Mouse (Mus musculus) macrophage (primary cell): ENCODE measurements around the gene Cd151. TPM values are rescaled to one million over a fixed set of nuclear protein-coding genes. Genes with fewer than 3 reads are reported as not detected.
A peak's percentile ranks its signal among the peaks of the same experiment; 100 is the strongest.

Experiments used
- H3K27ac ChIP-seq: fragments of 350-480 bp; formaldehyde crosslinking; 2 replicates; pipeline ENCODE4 v1.9.0; 2021
- H3K36me3 ChIP-seq: fragments of 350-480 bp; formaldehyde crosslinking; 2 replicates; pipeline ENCODE4 v1.9.0; 2021; ENCODE audit errors: inconsistent target
- H3K4me3 ChIP-seq: fragments of 350-480 bp; formaldehyde crosslinking; 2 replicates; pipeline ENCODE4 v1.9.0; 2021; ENCODE audit errors: inconsistent target
- H3K79me2 ChIP-seq: fragments of 350-480 bp; formaldehyde crosslinking; 2 replicates; pipeline ENCODE4 v1.9.0; 2021; ENCODE audit errors: inconsistent target
- WGBS: methylation state at CpG from one replicate; pipeline ENCODE4 v1.1.7; 2026; ENCODE audit warnings: inconsistent platforms; ENCODE audit not compliant: missing documents; 5-methylcytosine and 5-hydroxymethylcytosine counted together
- polyA plus RNA-seq: library from polyadenylated mRNA; stranded (reverse); fragments of 250-400 nt; gene quantifications from 3 replicates; pipeline ENCODE4 v1.2.4, GENCODE M21; 2018; ENCODE audit warnings: inconsistent platforms

The Cd151 gene
- polyA plus RNA-seq, 1 experiment from 2014 or later, result 60.3 TPM

GRCm38 (mm10) chr7:141469352-141469751 lies 2.2 kb downstream of the Cd151 start:
- peak overlapping the region; percentile 92 for H3K4me3 ChIP-seq
- 97% methylated on average over 6 of the region's 6 CpGs for WGBS
- peak overlapping the region; percentile 82 for H3K27ac ChIP-seq

GRCm38 (mm10) chr7:141469901-141470636 lies 2.9 kb downstream of the Cd151 start:
- no peak overlapping the region for H3K4me3 ChIP-seq
- H3K36me3 ChIP-seq, result peaks cover 17% of the 10 kb centered on the region; the same call in 1 of the 2 replicates
- H3K27ac ChIP-seq, result no peak overlapping the region; the same call in 1 of the 2 replicates
- 94% methylated on average over 17 of the region's 18 CpGs for WGBS
- H3K79me2 ChIP-seq, result peaks cover 62% of the 10 kb centered on the region

More at GRCm38 (mm10) chr7:141469352-141469751, 2.2 kb downstream of the Cd151 start:
- Histone ChIP-seq H3K36me3 (peaks cover 17% of the 10 kb centered on the region; the same call in 1 of the 2 replicates), H3K79me2 (peaks cover 56% of the 10 kb centered on the region)

- no peak overlapping the region for H3K4me3 ChIP-seq
- WGBS, result 89% methylated on average over 8 of the region's 10 CpGs
- H3K79me2 ChIP-seq, result peaks cover 62% of the 10 kb centered on the region
- H3K36me3 ChIP-seq, result peaks cover 17% of the 10 kb centered on the region; the same call in 1 of the 2 replicates
- no peak overlapping the region for H3K27ac ChIP-seq
These were observed 3.4 kb downstream of the Cd151 start for GRCm38 (mm10) chr7:141470637-141470944.

GRCm38 (mm10) chr7:141471236-141471635 lies 4.0 kb downstream of the Cd151 start:
- Histone ChIP-seq H3K4me3 (no peak overlapping the region), H3K79me2 (peaks cover 63% of the 10 kb centered on the region), H3K36me3 (peaks cover 17% of the 10 kb centered on the region; the same call in 1 of the 2 replicates), H3K27ac (no peak overlapping the region)
- WGBS, result 100% methylated on average over 1 of the region's 1 CpGs

- Histone ChIP-seq H3K36me3 (peaks cover 17% of the 10 kb centered on the region; the same call in 1 of the 2 replicates), H3K4me3 (no peak overlapping the region), H3K79me2 (peaks cover 73% of the 10 kb centered on the region), H3K27ac (no peak overlapping the region)
- WGBS, result 89% methylated on average over 6 of the region's 6 CpGs
These were observed 5.0 kb downstream of the Cd151 start for GRCm38 (mm10) chr7:141472226-141472625.

GRCm38 (mm10) chr7:141472763-141473162 lies 5.6 kb downstream of the Cd151 start:
- peaks cover 74% of the 10 kb centered on the region for H3K79me2 ChIP-seq
- H3K36me3 ChIP-seq, result peaks cover 17% of the 10 kb centered on the region; the same call in 1 of the 2 replicates
- no peak overlapping the region for H3K4me3 ChIP-seq
- 90% methylated on average over 6 of the region's 6 CpGs for WGBS
- no peak overlapping the region for H3K27ac ChIP-seq

- peaks cover 17% of the 10 kb centered on the region; the same call in 1 of the 2 replicates for H3K36me3 ChIP-seq
- H3K4me3 ChIP-seq, result peak overlapping the region; percentile 91
- whole genome bisulfite sequencing, result 8% methylated on average over 5 of the region's 5 CpGs
- H3K79me2 ChIP-seq, result peaks cover 72% of the 10 kb centered on the region
- H3K27ac ChIP-seq, result no peak overlapping the region
These were observed 7.0 kb downstream of the Cd151 start for GRCm38 (mm10) chr7:141474160-141474559.

- peak within 1 kb of the TSS; percentile 91 for H3K4me3 ChIP-seq
- WGBS, result 1% methylated on average over 87 of the region's 87 CpGs
- H3K79me2 ChIP-seq, result peaks cover 64% of the 10 kb centered on the region
- H3K27ac ChIP-seq, result peak within 1 kb of the TSS; percentile 90
- peaks cover 14% of the 10 kb centered on the region; the same call in 1 of the 2 replicates for H3K36me3 ChIP-seq
These were observed 8.0 kb downstream of the Cd151 start, which contains the start of the genes Polr2l and Tspan4 for GRCm38 (mm10) chr7:141475011-141475804. Gene Polr2l, minus strand, starts transcription at chr7:141475132. Gene Tspan4, plus strand, starts transcription at chr7:141475240.

GRCm38 (mm10) chr7:141475805-141476158 lies 8.6 kb downstream of the Cd151 start:
- H3K79me2 ChIP-seq, result peaks cover 62% of the 10 kb centered on the region
- WGBS, result 0% methylated on average over 12 of the region's 12 CpGs
- H3K36me3 ChIP-seq, result peaks cover 10% of the 10 kb centered on the region; the same call in 1 of the 2 replicates
- H3K4me3 ChIP-seq, result peak overlapping the region; percentile 69
- peak overlapping the region; percentile 90 for H3K27ac ChIP-seq

GRCm38 (mm10) chr7:141476226-141476980 lies 9.2 kb downstream of the Cd151 start:
- Histone ChIP-seq H3K4me3 (peak overlapping the region; percentile 69), H3K27ac (peak overlapping the region; percentile 90), H3K79me2 (peaks cover 64% of the 10 kb centered on the region), H3K36me3 (peaks cover 5% of the 10 kb centered on the region; the same call in 1 of the 2 replicates)
- 1% methylated on average over 16 of the region's 17 CpGs for WGBS

- Histone ChIP-seq H3K79me2 (peaks cover 66% of the 10 kb centered on the region), H3K36me3 (peaks cover 5% of the 10 kb centered on the region; the same call in 1 of the 2 replicates), H3K4me3 (peak overlapping the region; percentile 69), H3K27ac (peak overlapping the region; percentile 90)
- 0% methylated on average over 7 of the region's 7 CpGs for WGBS
These were observed 9.8 kb downstream of the Cd151 start for GRCm38 (mm10) chr7:141476981-141477370.

GRCm38 (mm10) chr7:141477578-141478269 lies 10.5 kb downstream of the Cd151 start:
- Histone ChIP-seq H3K4me3 (peak overlapping the region; percentile 69; the same call in 1 of the 2 replicates), H3K27ac (peak overlapping the region; percentile 90), H3K79me2 (peaks cover 64% of the 10 kb centered on the region), H3K36me3 (0 out of 2 replicates have a peak, but pooled peaks cover 4% of the 10 kb centered on the region)
- 10% methylated on average over 4 of the region's 4 CpGs for WGBS

- 43% methylated on average over 5 of the region's 5 CpGs for WGBS
- peaks cover 63% of the 10 kb centered on the region for H3K79me2 ChIP-seq
- no peak overlapping the region for H3K27ac ChIP-seq
- H3K4me3 ChIP-seq, result no peak overlapping the region
- H3K36me3 ChIP-seq, result peaks cover 5% of the 10 kb centered on the region; the same call in 1 of the 2 replicates
These were observed 11.1 kb downstream of the Cd151 start for GRCm38 (mm10) chr7:141478270-141478748.
